Mouse (Mus musculus) urinary bladder, postnatal 0 days (tissue): ENCODE measurements around the gene Olfr1062. TPM values are rescaled to one million over a fixed set of nuclear protein-coding genes. Genes with fewer than 3 reads are reported as not detected.

Experiments used
- polyA plus RNA-seq: library from polyadenylated mRNA; unstranded; fragments of >200 nt; fragmentation: Nextera tagmentation; extraction: Ambion mirVana; gene quantifications from 2 replicates; pipeline ENCODE4 v1.2.1, GENCODE M21; 2015

Olfr1062 gene
- not detected in 2 replicates for polyA plus RNA-seq

GRCm38 (mm10) chr2:86426649-86427048 is at the start of gene Olfr1062:
Gene Olfr1062 (minus strand): TSS chr2:86426749.

GRCm38 (mm10) chr2:86456169-86456568 is 29.6 kb upstream of the Olfr1062 start, which contains the start of gene Olfr1066:
Gene Olfr1066 (minus strand): TSS chr2:86456269.

GRCm38 (mm10) chr2:86450491-86450890 is 23.9 kb upstream of the Olfr1062 start, which contains the start of gene Olfr1065:
Gene Olfr1065 (minus strand): TSS chr2:86450591.

GRCm38 (mm10) chr2:86413950-86414349 is 12.6 kb downstream of the Olfr1062 start, which contains the start of gene Olfr1061:
Gene Olfr1061 (minus strand): TSS chr2:86414050.

GRCm38 (mm10) chr2:86388461-86388860 is 38.1 kb downstream of the Olfr1062 start, which contains the start of gene Olfr1058:
Gene Olfr1058 (minus strand): TSS chr2:86388561.

GRCm38 (mm10) chr2:86378293-86378692 is 48.3 kb downstream of the Olfr1062 start, which contains the start of gene Olfr1057:
Gene Olfr1057 (minus strand): TSS chr2:86378393.

Other genes with a start within 250 kb of the Olfr1062 start
- gene Olfr1044, start 248.9 kb downstream of the Olfr1062 start, polyA plus RNA-seq: not detected in 2 replicates
- gene Olfr52, start 241.1 kb downstream of the Olfr1062 start, polyA plus RNA-seq: not detected in 2 replicates
- not detected in 2 replicates for gene Olfr1045, start 223.7 kb downstream of the Olfr1062 start, polyA plus RNA-seq
- not detected in 2 replicates for gene Olfr1046, start 207.4 kb downstream of the Olfr1062 start, polyA plus RNA-seq
- gene Olfr1047, start 195.3 kb downstream of the Olfr1062 start, polyA plus RNA-seq: not detected in 2 replicates
- gene Olfr1048, start 186.5 kb downstream of the Olfr1062 start, polyA plus RNA-seq: not detected in 2 replicates
- not detected in 2 replicates for gene Olfr1049, start 168.4 kb downstream of the Olfr1062 start, polyA plus RNA-seq
- not detected in 2 replicates for gene Olfr1051, start 147.7 kb downstream of the Olfr1062 start, polyA plus RNA-seq
- not detected in 2 replicates for gene Olfr1052, start 134.3 kb downstream of the Olfr1062 start, polyA plus RNA-seq
- gene Olfr1053, start 111.5 kb downstream of the Olfr1062 start, polyA plus RNA-seq: not detected in 2 replicates
- gene Olfr1054, start 91.3 kb downstream of the Olfr1062 start, polyA plus RNA-seq: not detected in 2 replicates
- not detected in 2 replicates for gene Olfr1055, start 76.5 kb downstream of the Olfr1062 start, polyA plus RNA-seq
- gene Olfr1056, start 64.3 kb downstream of the Olfr1062 start, polyA plus RNA-seq: not detected in 2 replicates
- not detected in 2 replicates for gene Olfr1057, start 48.4 kb downstream of the Olfr1062 start, polyA plus RNA-seq
- not detected in 2 replicates for gene Olfr1058, start 38.2 kb downstream of the Olfr1062 start, polyA plus RNA-seq
- gene Olfr1061, start 12.7 kb downstream of the Olfr1062 start, polyA plus RNA-seq: not detected in 2 replicates
- gene Olfr1065, start 23.8 kb upstream of the Olfr1062 start, polyA plus RNA-seq: not detected in 2 replicates
- not detected in 2 replicates for gene Olfr1066, start 29.5 kb upstream of the Olfr1062 start, polyA plus RNA-seq
- gene Olfr228, start 60.6 kb upstream of the Olfr1062 start, polyA plus RNA-seq: not detected in 2 replicates
- not detected in 2 replicates for gene Olfr1076, start 81.7 kb upstream of the Olfr1062 start, polyA plus RNA-seq
- gene Olfr1079, start 115.7 kb upstream of the Olfr1062 start, polyA plus RNA-seq: not detected in 2 replicates
- not detected in 2 replicates for gene Olfr1080, start 131.5 kb upstream of the Olfr1062 start, polyA plus RNA-seq
- not detected in 2 replicates for gene Olfr1082, start 172.2 kb upstream of the Olfr1062 start, polyA plus RNA-seq
- not detected in 2 replicates for gene Olfr1084, start 213.0 kb upstream of the Olfr1062 start, polyA plus RNA-seq
- gene Olfr1085, start 235.3 kb upstream of the Olfr1062 start, polyA plus RNA-seq: not detected in 2 replicates